Mouse (Mus musculus) neural tube, embryonic 14.5 days (tissue): ENCODE measurements around the gene Hebp1. TPM values are rescaled to one million over a fixed set of nuclear protein-coding genes. Genes with fewer than 3 reads are reported as not detected.

Experiments used
- ATAC-seq: fragments of 200-750 bp; cut with Nextera tagmentation; 2 replicates; pipeline ENCODE4 v1.8.0; 2017; ENCODE audit warnings: low read depth, mild to moderate bottlenecking, moderate TSS enrichment, moderate library complexity
- H3K27ac ChIP-seq: fragments of 300-500 bp; sonication (generic); 2 replicates; pipeline ENCODE4 v1.5.1; 2014; ENCODE audit warnings: low read depth, mild to moderate bottlenecking, control low read depth, low read length, moderate library complexity, mixed read lengths
- H3K27me3 ChIP-seq: fragments of 300-500 bp; sonication (generic); 2 replicates; pipeline ENCODE4 v1.6.1; 2014; ENCODE audit warnings: low read length; ENCODE audit not compliant: control insufficient read depth, insufficient read depth
- H3K36me3 ChIP-seq: fragments of 300-500 bp; sonication (generic); 2 replicates; pipeline ENCODE4 v1.6.1; 2014; ENCODE audit warnings: low read length, mixed read lengths; ENCODE audit not compliant: control insufficient read depth, insufficient read depth
- H3K4me1 ChIP-seq: fragments of 300-500 bp; sonication (generic); 2 replicates; pipeline ENCODE4 v1.6.1; 2014; ENCODE audit warnings: low read length; ENCODE audit not compliant: control insufficient read depth, insufficient read depth
- H3K4me2 ChIP-seq: fragments of 300-500 bp; sonication (generic); 2 replicates; pipeline ENCODE4 v1.6.1; 2014; ENCODE audit warnings: mild to moderate bottlenecking, low read depth, low read length, control low read depth
- H3K4me3 ChIP-seq: fragments of 300-500 bp; sonication (generic); 2 replicates; pipeline ENCODE4 v1.5.1; 2014; ENCODE audit warnings: low read depth, low read length, control low read depth, mixed read lengths
- H3K9ac ChIP-seq: fragments of 300-500 bp; sonication (generic); replicated peaks from 2 replicates; pipeline ENCODE4 v1.6.1; 2014; ENCODE audit warnings: low read depth, mild to moderate bottlenecking, control low read depth, low read length, mixed read lengths
- H3K9me3 ChIP-seq: fragments of 300-500 bp; sonication (generic); 2 replicates; pipeline ENCODE4 v1.6.1; 2016; ENCODE audit warnings: low read length; ENCODE audit not compliant: control insufficient read depth
- WGBS: fragments of 180-500 bp; shearing (Covaris S2); extraction: QIAGEN DNeasy Blood & Tissue Kit; methylation state at CpG from one replicate; pipeline ENCODE4 v1.1.7; 2014; 5-methylcytosine and 5-hydroxymethylcytosine counted together
- polyA plus RNA-seq: library from polyadenylated mRNA; unstranded; fragments of >200 nt; fragmentation: Nextera tagmentation; extraction: Ambion mirVana; gene quantifications from 2 replicates; pipeline ENCODE4 v1.2.1, GENCODE M21; 2014

The Hebp1 gene
- polyA plus RNA-seq, 1 experiment from 2014 or later: 3.0 TPM

DNA sequence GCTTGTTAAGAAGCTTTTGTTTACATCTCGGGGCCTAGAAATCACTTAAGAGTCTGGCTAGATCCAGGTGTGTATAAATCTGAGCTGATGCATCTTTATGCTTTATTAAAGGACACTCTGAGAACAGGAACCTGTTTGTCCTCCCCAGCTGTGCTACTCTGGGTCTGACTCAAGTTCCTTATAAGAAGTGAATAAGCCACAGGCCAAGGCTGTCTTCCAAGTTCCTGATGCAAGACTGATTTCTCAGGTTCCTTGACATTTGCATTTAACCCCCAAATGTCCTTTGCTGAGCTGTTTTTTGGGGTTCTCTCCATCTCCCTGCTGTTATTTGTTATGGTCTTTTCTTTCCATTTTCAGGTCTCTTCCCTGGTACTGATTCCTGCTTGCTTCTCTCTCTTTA is 5.9 kb downstream of the Hebp1 start:
- Histone ChIP-seq H3K4me2 (no peak overlapping the region), H3K4me3 (no peak overlapping the region), H3K36me3 (no peaks in the 10 kb centered on the region), H3K4me1 (no peaks in the 10 kb centered on the region), H3K9ac (no peak overlapping the region), H3K27me3 (no peaks in the 10 kb centered on the region), H3K9me3 (no peaks in the 10 kb centered on the region), H3K27ac (no peak overlapping the region)
- ATAC-seq: no peak
- 80% methylated on average over 1 of the region's 1 CpGs for WGBS

GRCm38 (mm10) chr6:135190122-135190521 is 7.7 kb downstream of the Hebp1 start:
- WGBS: 61% methylated on average over 6 of the region's 6 CpGs
- ATAC-seq: no peak
- H3K36me3 ChIP-seq: no peaks in the 10 kb centered on the region

GRCm38 (mm10) chr6:135188629-135189028 is 9.2 kb downstream of the Hebp1 start:
- Histone ChIP-seq H3K4me3 (no peak overlapping the region), H3K4me1 (no peaks in the 10 kb centered on the region), H3K36me3 (no peaks in the 10 kb centered on the region), H3K9me3 (no peaks in the 10 kb centered on the region), H3K9ac (no peak overlapping the region), H3K4me2 (no peak overlapping the region), H3K27me3 (no peaks in the 10 kb centered on the region), H3K27ac (no peak overlapping the region)
- no peak for ATAC-seq
- WGBS: 70% methylated on average over 4 of the region's 4 CpGs

More at GRCm38 (mm10) chr6:135190122-135190521, 7.7 kb downstream of the Hebp1 start:
- no peak overlapping the region for H3K27ac ChIP-seq
- no peak overlapping the region for H3K4me3 ChIP-seq
- no peaks in the 10 kb centered on the region for H3K27me3 ChIP-seq
- H3K4me2 ChIP-seq: no peak overlapping the region
- H3K9me3 ChIP-seq: no peaks in the 10 kb centered on the region
- no peaks in the 10 kb centered on the region for H3K4me1 ChIP-seq
- no peak overlapping the region for H3K9ac ChIP-seq

GRCm38 (mm10) chr6:135187076-135187917 is 10.5 kb downstream of the Hebp1 start:
- Histone ChIP-seq H3K27me3 (no peaks in the 10 kb centered on the region), H3K9me3 (no peaks in the 10 kb centered on the region), H3K36me3 (no peaks in the 10 kb centered on the region), H3K4me2 (no peak overlapping the region), H3K4me1 (no peaks in the 10 kb centered on the region), H3K9ac (no peak overlapping the region), H3K27ac (no peak overlapping the region), H3K4me3 (no peak overlapping the region)
- WGBS: 45% methylated on average over 10 of the region's 10 CpGs
- no peak for ATAC-seq

- Histone ChIP-seq H3K4me1 (no peaks in the 10 kb centered on the region), H3K9ac (no peak overlapping the region), H3K27ac (no peak overlapping the region), H3K4me3 (no peak overlapping the region), H3K27me3 (no peaks in the 10 kb centered on the region), H3K36me3 (no peaks in the 10 kb centered on the region), H3K9me3 (no peaks in the 10 kb centered on the region), H3K4me2 (no peak overlapping the region)
- ATAC-seq: no peak
- 51% methylated on average over 8 of the region's 8 CpGs for WGBS
Measured at GRCm38 (mm10) chr6:135183961-135184360, 13.9 kb downstream of the Hebp1 start.

DNA sequence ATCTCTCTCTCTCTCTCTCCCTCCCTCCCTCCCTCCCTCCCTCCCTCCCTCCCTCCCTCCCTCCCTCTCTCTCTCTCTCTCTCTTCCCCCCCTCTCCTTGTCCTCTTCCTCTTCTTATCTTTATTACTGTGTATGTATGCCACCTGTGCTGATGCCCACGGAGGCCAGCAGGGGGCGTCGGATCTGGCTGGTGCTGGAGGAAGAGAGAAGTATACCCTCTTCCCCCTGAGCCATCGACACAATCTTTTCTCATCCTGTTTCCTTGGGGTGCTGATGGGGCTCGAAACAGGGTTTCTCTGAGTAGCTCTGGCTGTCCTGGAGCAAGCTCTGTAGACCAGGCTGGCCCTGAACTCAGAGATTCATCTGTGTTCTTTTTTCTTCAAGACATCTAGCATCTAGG is 14.9 kb downstream of the Hebp1 start:
- no peaks in the 10 kb centered on the region for H3K4me1 ChIP-seq
- H3K4me3 ChIP-seq: no peak overlapping the region
- H3K4me2 ChIP-seq: no peak overlapping the region
- H3K27me3 ChIP-seq: no peaks in the 10 kb centered on the region
- 40% methylated on average over 4 of the region's 5 CpGs for WGBS
- ATAC-seq: no peak
- H3K36me3 ChIP-seq: no peaks in the 10 kb centered on the region
- no peaks in the 10 kb centered on the region for H3K9me3 ChIP-seq
- H3K27ac ChIP-seq: no peak overlapping the region
- H3K9ac ChIP-seq: no peak overlapping the region

DNA sequence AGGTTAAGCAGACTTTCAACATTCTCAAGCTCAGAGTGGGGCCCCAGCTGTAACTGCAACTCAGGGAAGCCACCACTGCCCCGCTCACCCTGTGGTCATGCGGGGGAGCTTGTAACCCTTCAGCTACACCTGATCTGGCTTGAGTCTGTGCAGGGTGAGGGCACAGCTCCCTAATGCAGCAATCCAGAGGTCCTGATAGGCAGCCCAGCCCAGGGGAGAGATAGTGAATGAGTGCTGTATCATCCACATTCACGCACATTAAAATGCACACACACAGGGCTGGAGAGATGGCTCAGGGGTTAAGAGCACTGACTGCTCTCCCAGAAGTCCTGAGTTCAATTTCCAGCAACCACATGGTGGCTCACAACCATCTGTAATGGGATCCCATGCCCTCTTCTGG is 19.2 kb downstream of the Hebp1 start:
- Histone ChIP-seq H3K27ac (no peak overlapping the region), H3K27me3 (no peaks in the 10 kb centered on the region), H3K36me3 (no peaks in the 10 kb centered on the region), H3K4me1 (no peaks in the 10 kb centered on the region), H3K9ac (no peak overlapping the region), H3K4me2 (no peak overlapping the region), H3K9me3 (no peaks in the 10 kb centered on the region), H3K4me3 (no peak overlapping the region)
- 57% methylated on average over 3 of the region's 3 CpGs for WGBS
- no peak for ATAC-seq

GRCm38 (mm10) chr6:135177271-135177670 is 20.6 kb downstream of the Hebp1 start:
- Histone ChIP-seq H3K27me3 (no peaks in the 10 kb centered on the region), H3K4me3 (no peak overlapping the region), H3K9ac (no peak overlapping the region), H3K4me2 (no peak overlapping the region), H3K9me3 (no peaks in the 10 kb centered on the region), H3K4me1 (no peaks in the 10 kb centered on the region), H3K36me3 (no peaks in the 10 kb centered on the region), H3K27ac (no peak overlapping the region)
- ATAC-seq: no peak

- Histone ChIP-seq H3K27me3 (no peaks in the 10 kb centered on the region), H3K9ac (no peak overlapping the region), H3K9me3 (no peaks in the 10 kb centered on the region), H3K36me3 (no peaks in the 10 kb centered on the region), H3K4me1 (no peaks in the 10 kb centered on the region), H3K4me2 (no peak overlapping the region), H3K27ac (no peak overlapping the region), H3K4me3 (no peak overlapping the region)
- 96% methylated on average over 1 of the region's 1 CpGs for WGBS
- ATAC-seq: no peak
Measured at GRCm38 (mm10) chr6:135175014-135175413, 22.8 kb downstream of the Hebp1 start.
